Mouse (Mus musculus) embryonic facial prominence, embryonic 11.5 days (tissue): ENCODE results near the gene Prokr1. TPM values are rescaled to one million over a fixed set of nuclear protein-coding genes. Genes with fewer than 3 reads are reported as not detected.
A peak's percentile ranks its signal among the peaks of the same experiment; 100 is the strongest.

Experiments used
- ATAC-seq: fragments of 200-750 bp; cut with Nextera tagmentation; replicated peaks from 2 replicates; pipeline ENCODE4 v1.8.0; 2017; ENCODE audit warnings: low read depth; ENCODE audit not compliant: insufficient number of reproducible peaks, low FRiP score, low TSS enrichment
- DNase-seq: peaks from one replicate; pipeline ENCODE4 v3.0.0-alpha.2; 2015; ENCODE audit warnings: low spot score
- H3K27ac ChIP-seq: fragments of 300-500 bp; sonication (generic); replicated peaks from 2 replicates; pipeline ENCODE4 v1.5.1; 2014; ENCODE audit warnings: mild to moderate bottlenecking, low read depth, low read length, control low read depth
- H3K27me3 ChIP-seq: fragments of 300-500 bp; sonication (generic); 2 replicates; pipeline ENCODE4 v1.6.1; 2014; ENCODE audit warnings: mild to moderate bottlenecking, low read length, moderate library complexity, mixed read lengths; ENCODE audit not compliant: control insufficient read depth, insufficient read depth
- H3K36me3 ChIP-seq: fragments of 300-500 bp; sonication (generic); replicated peaks from 2 replicates; pipeline ENCODE4 v1.6.1; 2014; ENCODE audit warnings: low read depth, mild to moderate bottlenecking, low read length, moderate library complexity, mixed read lengths; ENCODE audit not compliant: control insufficient read depth, insufficient read depth
- H3K4me1 ChIP-seq: fragments of 300-500 bp; sonication (generic); 2 replicates; pipeline ENCODE4 v1.6.1; 2014; ENCODE audit warnings: low read length, mixed read lengths; ENCODE audit not compliant: control insufficient read depth, insufficient read depth
- H3K4me2 ChIP-seq: fragments of 300-500 bp; sonication (generic); 2 replicates; pipeline ENCODE4 v1.6.1; 2014; ENCODE audit warnings: low read depth, mild to moderate bottlenecking, control low read depth, low read length, moderate library complexity
- H3K4me3 ChIP-seq: fragments of 300-500 bp; sonication (generic); 2 replicates; pipeline ENCODE4 v1.5.1; 2014; ENCODE audit warnings: low read depth, low read length, control low read depth
- H3K9ac ChIP-seq: fragments of 300-500 bp; sonication (generic); replicated peaks from 2 replicates; pipeline ENCODE4 v1.6.1; 2014; ENCODE audit warnings: mild to moderate bottlenecking, control low read depth, low read length
- H3K9me3 ChIP-seq: fragments of 300-500 bp; sonication (generic); replicated peaks from 2 replicates; pipeline ENCODE4 v1.6.1; 2016; ENCODE audit warnings: mild to moderate bottlenecking, low read length, inconsistent platforms, mixed read lengths; ENCODE audit not compliant: control insufficient read depth
- WGBS: fragments of 180-500 bp; shearing (Covaris S2); extraction: QIAGEN DNeasy Blood & Tissue Kit; methylation state at CpG from one replicate; pipeline ENCODE4 v1.1.7; 2014; 5-methylcytosine and 5-hydroxymethylcytosine counted together
- polyA plus RNA-seq: library from polyadenylated mRNA; unstranded; fragments of >200 nt; fragmentation: Nextera tagmentation; extraction: Ambion mirVana; gene quantifications from 2 replicates; pipeline ENCODE4 v1.2.1, GENCODE M21; 2014

Prokr1 gene
- polyA plus RNA-seq, 1 experiment from 2014 or later: 1.2 TPM

DNA sequence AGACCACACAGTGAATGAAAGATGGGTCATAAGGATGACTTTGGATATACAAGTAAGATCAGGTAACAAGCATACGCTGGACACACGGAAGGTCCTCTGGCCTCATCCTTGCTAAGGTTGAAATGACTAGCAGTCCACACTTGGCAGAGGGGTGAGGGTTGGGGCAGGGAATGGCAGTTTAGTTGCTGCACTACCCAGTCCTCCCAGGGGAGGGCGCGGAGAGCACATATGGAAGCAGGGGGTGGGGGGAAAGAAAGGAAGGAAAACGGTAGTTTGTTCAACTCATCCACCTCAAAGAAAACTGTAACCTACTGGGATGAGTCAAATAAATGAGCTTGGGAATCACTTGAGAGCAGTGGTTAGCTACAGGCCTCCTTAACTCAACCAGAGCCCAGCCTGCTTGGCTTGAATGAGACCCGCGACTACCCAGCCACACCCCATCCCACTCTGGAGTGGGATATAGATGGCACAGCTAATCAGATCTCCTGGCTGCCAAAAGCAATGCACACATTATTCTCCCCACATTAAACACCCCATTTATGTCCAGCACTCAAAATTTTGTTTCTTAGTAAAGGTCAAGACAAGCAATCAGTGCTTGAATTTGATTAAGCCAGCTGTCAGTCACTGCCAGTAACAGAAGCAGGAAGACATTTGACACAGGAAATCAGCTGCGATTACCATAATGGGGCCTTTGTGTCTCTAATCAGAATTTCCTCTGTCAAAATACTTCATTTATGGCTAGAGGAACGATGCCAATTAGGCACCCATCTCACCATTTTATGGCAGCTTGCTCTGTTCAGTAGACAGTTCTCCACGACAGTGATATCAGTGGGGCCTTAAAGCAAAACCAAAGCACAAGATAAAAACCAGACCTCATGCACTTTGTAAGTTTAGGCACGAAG is 24.5 kb upstream of the Prokr1 start:
- H3K36me3 ChIP-seq: no peaks in the 10 kb centered on the region
- WGBS: 40% methylated on average over 11 of the region's 11 CpGs
- H3K27ac ChIP-seq: no peak overlapping the region
- ATAC-seq (no peak), DNase-seq (peak; percentile 66)
- no peaks in the 10 kb centered on the region for H3K9me3 ChIP-seq
- H3K9ac ChIP-seq: no peak overlapping the region
- no peaks in the 10 kb centered on the region for H3K27me3 ChIP-seq
- H3K4me3 ChIP-seq: no peak overlapping the region
- H3K4me2 ChIP-seq: no peak overlapping the region
- H3K4me1 ChIP-seq: no peaks in the 10 kb centered on the region

DNA sequence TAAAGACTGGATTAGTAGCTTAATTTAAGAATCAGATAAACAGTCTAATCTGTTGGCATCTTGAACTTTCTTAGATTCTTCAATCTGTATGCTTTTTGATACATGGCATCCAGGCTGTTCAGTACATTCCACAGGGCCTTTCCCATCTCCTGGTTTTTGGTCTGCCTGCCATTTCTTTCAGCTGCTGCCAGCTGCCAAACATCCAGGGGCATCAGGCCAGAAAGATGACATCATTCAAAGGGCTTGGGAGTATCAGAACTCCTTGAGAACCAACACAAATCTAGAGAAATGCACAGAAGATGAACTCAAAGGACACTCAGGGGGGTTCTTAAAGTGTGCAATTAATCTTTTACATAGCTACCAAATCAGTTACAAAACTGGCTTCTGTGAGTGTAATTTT is 9.3 kb upstream of the Prokr1 start:
- no peaks in the 10 kb centered on the region for H3K4me1 ChIP-seq
- ATAC-seq (no peak), DNase-seq (no peak)
- H3K27ac ChIP-seq: no peak overlapping the region
- H3K4me3 ChIP-seq: no peak overlapping the region
- H3K36me3 ChIP-seq: no peaks in the 10 kb centered on the region
- no peaks in the 10 kb centered on the region for H3K9me3 ChIP-seq
- no peak overlapping the region for H3K9ac ChIP-seq
- no peak overlapping the region for H3K4me2 ChIP-seq
- H3K27me3 ChIP-seq: no peaks in the 10 kb centered on the region

DNA sequence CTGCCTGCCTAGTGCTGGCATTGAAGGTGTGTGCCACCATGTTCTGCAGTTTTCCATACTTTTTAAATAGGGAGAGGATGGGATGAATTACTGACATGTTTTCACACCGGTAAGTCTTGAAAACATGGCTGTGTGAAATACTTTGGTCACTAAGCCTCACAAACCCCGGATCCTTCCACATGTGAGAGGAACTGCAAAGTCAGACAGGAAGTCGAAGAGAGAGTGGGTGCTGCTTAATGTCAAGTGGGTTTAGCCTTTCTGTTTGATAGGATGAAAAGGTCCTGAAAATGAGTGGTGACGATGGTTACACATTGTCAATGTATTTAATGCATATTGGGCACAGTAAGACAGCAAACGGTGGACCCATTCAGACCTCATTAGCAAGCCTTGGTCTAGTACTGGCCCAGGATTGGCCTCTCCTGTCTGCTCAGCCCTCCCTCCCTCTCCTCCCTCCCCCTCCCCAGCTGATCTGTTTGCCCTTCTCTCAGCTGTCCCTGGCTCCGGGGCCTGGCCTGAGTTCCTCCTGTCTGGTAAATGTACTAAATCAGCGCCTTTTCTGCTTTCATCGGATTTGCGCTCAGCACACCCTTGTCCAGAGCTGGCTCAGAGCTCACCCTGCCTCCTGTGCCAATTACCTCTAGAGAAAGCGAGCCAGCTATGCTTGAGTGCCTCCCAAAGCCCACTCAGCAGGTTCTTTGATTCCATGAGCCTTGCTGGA is 6.7 kb upstream of the Prokr1 start:
- DNase-seq (peak; percentile 26), ATAC-seq (peak; percentile 76)
- WGBS: 41% methylated on average over 10 of the region's 10 CpGs
- Histone ChIP-seq H3K4me1 (no peaks in the 10 kb centered on the region), H3K4me2 (no peak overlapping the region), H3K9ac (no peak overlapping the region), H3K4me3 (no peak overlapping the region), H3K9me3 (no peaks in the 10 kb centered on the region), H3K36me3 (no peaks in the 10 kb centered on the region), H3K27ac (no peak overlapping the region), H3K27me3 (no peaks in the 10 kb centered on the region)

DNA sequence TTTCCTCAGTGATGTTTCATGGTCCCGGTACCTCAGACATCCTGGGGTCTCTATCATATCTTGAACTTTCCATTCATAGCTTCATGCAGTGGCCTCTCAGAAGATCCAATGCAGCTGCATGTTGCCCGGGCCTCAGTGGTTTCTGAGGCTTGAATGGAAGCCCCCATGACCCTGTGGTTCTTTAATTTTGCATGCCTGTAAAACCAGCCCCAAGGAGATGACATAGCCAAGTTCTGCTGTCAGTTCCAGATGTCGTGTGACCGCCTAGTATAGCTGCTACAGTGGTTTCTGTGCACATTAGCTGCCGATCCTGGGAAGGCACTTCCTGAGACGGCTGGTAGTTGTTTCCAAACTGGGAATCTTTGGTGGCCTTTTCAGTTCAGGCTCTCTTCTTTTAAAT is 3.6 kb upstream of the Prokr1 start:
- Histone ChIP-seq H3K27ac (no peak overlapping the region), H3K36me3 (no peaks in the 10 kb centered on the region), H3K9me3 (no peaks in the 10 kb centered on the region), H3K4me1 (no peaks in the 10 kb centered on the region), H3K9ac (no peak overlapping the region), H3K27me3 (peaks cover 3% of the 10 kb centered on the region; the same call in 1 of the 2 replicates), H3K4me3 (no peak overlapping the region), H3K4me2 (no peak overlapping the region)
- 79% methylated on average over 6 of the region's 6 CpGs for WGBS
- ATAC-seq (no peak), DNase-seq (no peak)

DNA sequence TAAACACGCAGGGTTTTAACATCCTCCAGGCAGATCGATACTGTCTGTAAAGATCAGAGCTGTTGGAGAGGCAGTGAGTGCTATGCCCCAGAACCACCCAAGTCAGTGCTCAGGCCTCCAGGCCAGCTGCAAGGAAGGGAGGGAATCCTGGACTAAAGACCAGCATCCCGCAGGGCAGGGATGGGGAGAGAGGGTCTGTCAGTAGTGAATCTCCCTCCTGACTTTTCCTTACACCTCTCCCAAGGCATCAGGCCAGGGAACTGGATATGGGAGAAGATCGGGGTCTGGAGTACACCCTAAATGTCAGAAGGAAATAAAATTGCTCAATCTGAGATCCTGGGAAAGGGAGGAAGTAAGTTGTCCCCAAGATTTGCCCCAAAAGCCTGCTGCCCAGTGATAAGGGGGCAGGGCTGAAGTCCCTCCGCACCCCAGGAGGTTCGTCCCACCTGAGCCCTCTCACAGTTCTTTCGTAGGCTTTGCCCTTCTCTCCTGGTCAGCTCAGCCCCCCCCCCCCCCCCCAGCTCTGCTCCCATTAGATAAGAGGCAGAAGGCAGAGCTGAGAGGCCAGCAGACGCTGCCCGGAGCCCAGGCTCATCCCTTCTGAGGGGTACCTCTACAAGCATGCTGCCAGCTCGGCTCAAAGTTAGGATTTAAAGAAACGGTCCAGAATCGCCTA is 687 bp downstream of the Prokr1 start:
- Histone ChIP-seq H3K27me3 (peaks cover 3% of the 10 kb centered on the region; the same call in 1 of the 2 replicates), H3K4me1 (no peaks in the 10 kb centered on the region), H3K4me3 (peak overlapping the region; percentile 47), H3K27ac (no peak overlapping the region), H3K36me3 (no peaks in the 10 kb centered on the region), H3K4me2 (peak overlapping the region; percentile 88), H3K9me3 (no peaks in the 10 kb centered on the region), H3K9ac (peak overlapping the region; percentile 58)
- ATAC-seq (peak; percentile 57), DNase-seq (no peak)
- 17% methylated on average over 12 of the region's 12 CpGs for WGBS

DNA sequence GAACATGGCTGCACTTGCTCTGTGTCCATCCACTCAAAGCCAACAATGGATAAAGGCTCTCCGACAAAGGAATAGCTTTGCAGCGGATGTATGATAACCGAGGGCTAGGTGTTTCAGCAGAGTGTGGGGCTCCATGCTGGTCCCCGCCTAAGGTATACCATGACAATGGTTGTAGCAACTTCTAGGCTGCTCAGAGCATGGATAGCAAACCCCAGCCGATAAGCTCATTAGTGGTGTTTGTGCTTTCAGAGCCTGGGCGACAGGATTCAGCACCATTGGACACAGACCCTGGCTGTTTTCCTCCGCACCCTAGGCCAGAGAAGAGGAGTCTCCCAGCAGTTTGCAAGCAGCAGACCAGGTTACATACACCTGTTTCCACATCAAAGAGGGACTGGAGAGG is 6.6 kb downstream of the Prokr1 start:
- Histone ChIP-seq H3K4me1 (no peaks in the 10 kb centered on the region), H3K36me3 (no peaks in the 10 kb centered on the region), H3K4me3 (no peak overlapping the region), H3K27me3 (no peaks in the 10 kb centered on the region), H3K9me3 (no peaks in the 10 kb centered on the region), H3K9ac (no peak overlapping the region), H3K27ac (no peak overlapping the region), H3K4me2 (no peak overlapping the region)
- DNase-seq: no peak
- 86% methylated on average over 7 of the region's 7 CpGs for WGBS
- no peak for ATAC-seq

DNA sequence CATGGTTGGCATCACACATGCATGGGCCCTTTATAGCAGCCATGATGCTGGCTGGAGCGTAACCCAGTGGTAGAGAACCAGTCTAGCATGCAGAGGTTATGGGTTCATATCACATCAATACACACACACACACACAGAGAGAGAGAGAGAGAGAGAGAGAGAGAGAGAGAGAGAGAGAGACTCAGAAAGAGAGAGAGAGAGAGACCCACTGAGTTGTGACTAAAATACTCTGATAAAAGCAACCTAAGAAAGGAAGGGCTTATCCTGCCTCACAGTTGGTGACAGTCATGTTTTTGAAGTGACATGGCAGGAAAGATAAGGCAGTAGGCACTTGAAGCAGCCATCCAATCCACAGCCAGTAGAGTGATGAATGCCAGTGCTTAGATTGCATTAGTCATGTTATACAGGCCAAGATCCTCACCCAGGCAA is 7.3 kb downstream of the Prokr1 start:
- ATAC-seq: no peak
- no peak overlapping the region for H3K4me2 ChIP-seq

More for the DNA sequence above, 7.3 kb downstream of the Prokr1 start:
- no peak for DNase-seq
- Histone ChIP-seq H3K36me3 (no peaks in the 10 kb centered on the region), H3K4me3 (no peak overlapping the region), H3K27ac (no peak overlapping the region), H3K4me1 (no peaks in the 10 kb centered on the region), H3K9ac (no peak overlapping the region), H3K27me3 (no peaks in the 10 kb centered on the region), H3K9me3 (no peaks in the 10 kb centered on the region)
- 93% methylated on average over 1 of the region's 1 CpGs for WGBS
